ENCODE assay signal across 18 mouse cellular contexts in the genomic region with DNA sequence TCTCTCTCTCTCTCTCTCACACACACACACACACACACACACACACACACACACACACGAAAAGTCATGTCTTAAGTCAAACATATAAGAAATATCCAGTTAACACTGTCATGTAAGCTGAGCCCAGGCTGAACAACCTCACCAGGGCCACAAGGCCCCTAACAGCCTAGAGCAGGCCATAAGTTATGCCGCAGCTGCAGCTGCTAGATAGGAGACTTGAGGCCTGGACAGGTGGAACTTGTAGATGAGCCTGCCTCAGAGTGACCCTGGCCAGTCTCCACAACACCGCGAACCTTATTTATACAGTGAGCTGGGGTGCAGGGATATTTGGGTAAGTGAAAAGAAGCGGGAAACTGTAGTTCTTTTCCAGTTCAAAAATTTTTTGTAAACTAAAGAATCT.
DNase-seq lines count a peak whose midpoint lies in the region; ATAC-seq and TF ChIP-seq lines count a peak whose summit lies in the region.
"Had no signal": no experiment of that assay in that cellular context is flagged by ENCODE, and none has a peak within 500 bp of the region (broad histone marks: within the 10 kb centered on the region; RNA-seq: fewer than 3 reads in every experiment).

No protein-coding gene starts in this region.

- peaks cover 58% of the 10 kb centered on the region for H3K4me1 ChIP-seq in forebrain, embryonic 10.5 days
- peaks cover 47% of the 10 kb centered on the region for H3K4me1 ChIP-seq in forebrain, embryonic 16.5 days (replicated peaks; ENCODE audit: control insufficient read depth, insufficient read depth, low read length)

- 92% methylated on average over 5 of the region's 5 CpGs for WGBS in forebrain, embryonic 10.5 days
- 92% methylated on average over 5 of the region's 5 CpGs for WGBS in forebrain, embryonic 16.5 days

- H3K9me3 ChIP-seq in forebrain, embryonic 10.5 days = no peaks in the 10 kb centered on the region
- H3K9me3 ChIP-seq in forebrain, embryonic 16.5 days (ENCODE audit: control insufficient read depth, low read length) = no peaks in the 10 kb centered on the region
- H3K9me3 ChIP-seq: G1E had no signal

- H3K27ac ChIP-seq in forebrain, embryonic 10.5 days = peak overlapping the region; percentile 83; the same call in 1 of the 2 replicates
- no peak overlapping the region for H3K27ac ChIP-seq in forebrain, embryonic 16.5 days (ENCODE audit: low read length)

- TF ChIP-seq POLR2A in myocyte (IDR thresholded peaks at IDR 0.05; ENCODE audit: insufficient read length, low read depth) = no peak

- H3K9ac ChIP-seq in forebrain, embryonic 16.5 days (replicated peaks; ENCODE audit: low read depth, low read length) = no peak overlapping the region

- DNase-seq in forebrain, embryonic 10.5 days (ENCODE audit: extremely low spot score, low spot score) = no peak
- no peak for DNase-seq in lung, postnatal 14 days
- DNase-seq: adrenal gland, adult 2 months; adrenal gland, adult 8-10 months; adrenal gland, postnatal 10 days; adrenal gland, postnatal 14 days; adrenal gland, postnatal 25 days; adrenal gland, postnatal 36 days; B cell, adult 2 months; cerebellum, adult 11 months; cerebellum, adult 11-12 months; cerebellum, adult 18-20 months had no signal

- H3K36me3 ChIP-seq in forebrain, embryonic 10.5 days (replicated peaks) = no peaks in the 10 kb centered on the region
- no peaks in the 10 kb centered on the region for H3K36me3 ChIP-seq in forebrain, embryonic 16.5 days (ENCODE audit: control insufficient read depth, insufficient read depth)
- H3K36me3 ChIP-seq in myocyte (ENCODE audit: control insufficient read depth, insufficient read depth) = no peaks in the 10 kb centered on the region
- H3K36me3 ChIP-seq: G1E had no signal

- H3K79me2 ChIP-seq in myocyte (ENCODE audit: control insufficient read depth, insufficient read depth) = no peaks in the 10 kb centered on the region

- H3ac ChIP-seq in myocyte (ENCODE audit: control insufficient read depth, insufficient read length) = no peak overlapping the region

- H3K27me3 ChIP-seq in forebrain, embryonic 10.5 days (ENCODE audit: poor library complexity, severe bottlenecking) = peaks cover 13% of the 10 kb centered on the region
- no peaks in the 10 kb centered on the region for H3K27me3 ChIP-seq in forebrain, embryonic 16.5 days (replicated peaks; ENCODE audit: control insufficient read depth, insufficient read depth, low read length)
- H3K27me3 ChIP-seq in myocyte (ENCODE audit: control insufficient read depth, insufficient read depth, insufficient read length) = no peaks in the 10 kb centered on the region
- H3K27me3 ChIP-seq: Patski had no signal

- no peak for ATAC-seq in forebrain, embryonic 16.5 days
- ATAC-seq: activated CD4-positive, CD25-positive, alpha-beta regulatory T cell, adult 4 months; CD4-positive, CD25-positive, alpha-beta regulatory T cell, adult 4 months; Patski had no signal

- H3K4me3 ChIP-seq in forebrain, embryonic 10.5 days = no peak overlapping the region
- H3K4me3 ChIP-seq in forebrain, embryonic 16.5 days (replicated peaks; ENCODE audit: low read length) = no peak overlapping the region
- no peak overlapping the region for H3K4me3 ChIP-seq in myocyte

- H3K4me2 ChIP-seq in forebrain, embryonic 16.5 days (ENCODE audit: low read length) = no peak overlapping the region
- H3K4me2 ChIP-seq in myocyte (ENCODE audit: low read depth) = no peak overlapping the region

TF ChIP-seq in myocyte, 11 proteins besides CTCF, POLR2A, EP300 and RAD21:
- TF ChIP-seq MYOG (IDR thresholded peaks at IDR 0.05; ENCODE audit: control insufficient read depth in 1 of 3, insufficient read depth in 1 of 3, insufficient read length in 2 of 3, low read depth in 2 of 3) = peak in 2 of 3 experiments; percentile 70 to 91
- TF ChIP-seq TCF3 (IDR thresholded peaks at IDR 0.05; ENCODE audit: insufficient read length, low read depth) = peak; percentile 46
- TF ChIP-seq MYOD1 (IDR thresholded peaks at IDR 0.05; ENCODE audit: control insufficient read depth in 1 of 3, insufficient read length in 2 of 3, low read depth in 2 of 3) = peak in 2 of 3 experiments; percentile 78 to 87
- no peak for TF ChIP-seq TCF12 (IDR thresholded peaks at IDR 0.05; ENCODE audit: insufficient read depth, poor library complexity, severe bottlenecking)
